Mouse (Mus musculus) E14TG2a.4 (cell line): ENCODE results near the gene Ndfip2.

Source experiments
- H3K27me3 ChIP-seq: 2 replicates; pipeline ENCODE4 v1.6.1; 2014; ENCODE audit warnings: low read length, control low read depth; ENCODE audit not compliant: insufficient read depth
- H3K36me3 ChIP-seq: 2 replicates; pipeline ENCODE4 v1.6.1; 2014; ENCODE audit warnings: low read length, control low read depth; ENCODE audit not compliant: insufficient read depth
- H3K4me1 ChIP-seq: replicated peaks from 2 replicates; pipeline ENCODE4 v1.6.1; 2014; ENCODE audit warnings: low read depth, low read length, control low read depth
- H3K4me3 ChIP-seq: replicated peaks from 2 replicates; pipeline ENCODE4 v1.5.1; 2014; ENCODE audit warnings: mild to moderate bottlenecking, low read length
- H3K9me3 ChIP-seq: 2 replicates; pipeline ENCODE4 v1.6.1; 2014; ENCODE audit warnings: low read length, control low read depth
- CTCF ChIP-seq: conservative IDR thresholded peaks from 2 replicates; pipeline ENCODE4 v1.5.1; 2014; ENCODE audit warnings: low read length
- NANOG ChIP-seq: IDR thresholded peaks from 2 replicates; pipeline ENCODE4 v1.6.1; 2014; ENCODE audit warnings: borderline replicate concordance, low read length, mixed read lengths
- POU5F1 ChIP-seq: IDR thresholded peaks from 2 replicates; pipeline ENCODE4 v1.6.1; 2014; ENCODE audit warnings: low read length, borderline replicate concordance

The Ndfip2 gene

DNA sequence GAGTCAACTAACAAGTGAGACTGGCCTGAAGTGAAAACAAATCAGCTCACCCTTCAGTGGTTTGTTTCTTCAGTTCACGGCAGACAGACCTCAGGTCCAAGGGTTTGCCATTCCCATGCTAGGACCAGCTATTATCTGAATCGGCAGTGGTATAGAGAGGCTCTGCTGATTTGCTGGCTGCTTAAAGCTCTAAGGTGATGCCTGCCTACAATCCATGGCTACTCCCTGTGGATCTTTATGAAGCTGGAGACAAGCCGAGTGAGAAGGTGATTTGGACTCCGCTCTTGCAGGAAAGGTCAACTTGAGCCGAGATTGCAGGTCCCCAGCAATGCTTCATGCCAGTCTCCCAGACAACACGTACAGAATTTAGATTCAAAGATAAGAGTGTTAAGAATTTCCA lies 8.7 kb downstream of the Ndfip2 start:
- TF ChIP-seq POU5F1 (no peak), NANOG (no peak), CTCF (no peak)
- H3K27me3 ChIP-seq: no peaks in the 10 kb centered on the region

DNA sequence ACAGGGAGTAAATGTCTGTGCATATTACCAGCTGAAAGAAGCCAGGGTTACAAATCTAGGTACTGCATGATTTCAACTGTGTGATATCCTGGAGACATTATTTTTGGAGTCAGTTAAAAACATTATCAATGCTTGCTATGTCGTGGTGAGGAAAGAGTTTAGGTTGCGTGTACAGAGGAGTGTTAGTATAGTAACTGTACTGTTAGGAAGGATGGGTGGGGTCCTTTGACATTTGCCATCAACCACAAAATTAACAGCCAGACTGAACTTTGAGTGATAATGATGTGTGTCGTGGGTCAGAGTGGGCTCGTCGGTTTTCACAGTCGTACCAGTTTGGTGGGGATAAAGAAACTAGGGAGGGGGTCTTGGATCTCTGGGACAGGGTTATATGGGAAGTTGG lies 13.7 kb downstream of the Ndfip2 start:
- TF ChIP-seq POU5F1 (no peak), NANOG (no peak), CTCF (no peak)
- Histone ChIP-seq H3K36me3 (no peaks in the 10 kb centered on the region), H3K4me1 (peaks cover 5% of the 10 kb centered on the region), H3K9me3 (no peaks in the 10 kb centered on the region), H3K27me3 (no peaks in the 10 kb centered on the region), H3K4me3 (no peak overlapping the region)

More for the DNA sequence above, 8.7 kb downstream of the Ndfip2 start:
- H3K4me3 ChIP-seq: no peak overlapping the region
- H3K36me3 ChIP-seq: no peaks in the 10 kb centered on the region
- no peaks in the 10 kb centered on the region for H3K4me1 ChIP-seq
- no peaks in the 10 kb centered on the region for H3K9me3 ChIP-seq

DNA sequence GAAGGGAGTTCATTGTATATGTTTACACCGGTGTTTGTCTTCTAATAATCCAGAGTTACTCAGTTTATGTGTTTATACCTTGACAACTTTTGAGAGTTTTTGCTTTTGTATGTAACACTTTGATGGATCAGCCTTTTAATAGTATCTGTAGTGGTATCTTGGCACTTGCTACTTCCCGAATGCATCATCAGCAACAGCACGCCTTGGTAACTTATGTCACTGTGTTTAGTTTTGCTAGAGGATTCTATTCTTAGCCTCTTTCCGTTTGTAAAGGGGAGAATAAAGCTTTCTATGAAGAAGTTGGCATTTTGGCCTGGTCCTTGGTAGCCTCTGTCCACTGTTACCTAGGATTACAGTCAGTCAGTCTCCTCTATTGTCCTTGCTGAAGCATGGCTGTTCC lies 14.2 kb downstream of the Ndfip2 start:
- Histone ChIP-seq H3K4me3 (no peak overlapping the region), H3K36me3 (no peaks in the 10 kb centered on the region), H3K9me3 (no peaks in the 10 kb centered on the region), H3K27me3 (no peaks in the 10 kb centered on the region), H3K4me1 (peaks cover 5% of the 10 kb centered on the region)
- TF ChIP-seq CTCF (no peak), NANOG (no peak), POU5F1 (no peak)

DNA sequence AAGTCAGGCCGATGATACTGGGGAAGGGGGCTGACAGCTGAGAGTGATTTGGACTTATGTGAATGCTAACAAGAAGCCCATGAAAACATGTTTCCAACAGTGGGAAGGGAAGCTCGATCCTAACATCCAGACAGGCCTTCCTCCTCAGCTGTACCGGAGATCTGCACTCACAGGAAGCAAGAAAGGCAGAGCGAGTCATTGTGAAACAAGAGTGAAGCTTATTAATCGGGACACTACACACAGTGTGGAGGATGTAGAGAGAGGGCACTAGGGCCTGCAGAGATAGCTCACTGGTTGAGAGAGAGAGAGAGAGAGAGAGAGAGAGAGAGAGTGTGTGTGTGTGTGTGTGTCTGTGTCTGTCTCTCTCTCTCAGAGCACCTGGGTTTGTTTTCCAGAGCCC lies 16.8 kb downstream of the Ndfip2 start:
- TF ChIP-seq CTCF (no peak), NANOG (no peak)
- H3K36me3 ChIP-seq: no peaks in the 10 kb centered on the region
- H3K4me1 ChIP-seq: peaks cover 5% of the 10 kb centered on the region
- no peak overlapping the region for H3K4me3 ChIP-seq
- no peaks in the 10 kb centered on the region for H3K27me3 ChIP-seq
- no peaks in the 10 kb centered on the region for H3K9me3 ChIP-seq

DNA sequence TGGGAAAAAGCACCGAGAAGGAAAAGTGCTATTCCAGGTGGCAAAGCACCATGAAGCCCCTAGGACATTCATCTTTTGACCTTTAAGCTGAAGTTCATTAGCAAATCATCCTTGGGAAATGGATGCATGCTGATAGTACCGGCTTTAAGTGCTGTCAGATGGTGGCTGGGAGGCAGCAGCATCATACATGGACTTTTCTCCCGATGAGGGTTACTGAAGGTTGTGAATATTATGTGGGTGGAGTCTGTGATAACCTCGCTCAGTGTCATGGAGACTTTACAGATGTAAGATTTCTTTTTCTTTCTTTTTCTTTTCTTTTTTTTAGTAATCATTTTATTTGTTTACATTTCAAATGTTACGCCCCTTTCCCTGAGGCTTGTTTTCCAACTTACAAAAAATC lies 18.9 kb downstream of the Ndfip2 start:
- Histone ChIP-seq H3K27me3 (no peaks in the 10 kb centered on the region), H3K4me1 (peaks cover 5% of the 10 kb centered on the region), H3K4me3 (no peak overlapping the region), H3K9me3 (no peaks in the 10 kb centered on the region), H3K36me3 (no peaks in the 10 kb centered on the region)
- TF ChIP-seq NANOG (no peak), POU5F1 (no peak), CTCF (no peak)

DNA sequence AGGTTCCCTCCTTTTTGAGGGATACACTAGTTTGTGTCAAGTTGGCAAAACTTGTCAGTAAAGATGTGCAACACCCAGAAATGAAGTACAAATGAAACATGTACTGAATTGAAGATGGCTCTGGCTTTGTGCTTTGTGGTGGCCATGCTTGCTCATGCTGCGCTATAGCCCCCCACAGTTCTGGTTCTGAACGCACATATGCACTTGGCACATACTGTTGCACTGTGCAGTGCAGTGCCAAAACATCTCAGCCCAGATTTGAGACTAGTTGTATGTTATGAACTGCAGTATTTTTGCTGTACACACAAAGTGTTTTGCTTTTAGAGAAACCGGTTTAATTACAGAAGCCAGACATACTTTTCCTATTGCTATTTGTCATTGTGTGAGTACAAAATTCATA lies 25.7 kb downstream of the Ndfip2 start:
- H3K36me3 ChIP-seq: peaks cover 6% of the 10 kb centered on the region
- H3K27me3 ChIP-seq: no peaks in the 10 kb centered on the region
- TF ChIP-seq POU5F1: no peak
- no peak for TF ChIP-seq NANOG
- TF ChIP-seq CTCF: no peak
- H3K9me3 ChIP-seq: peaks cover 18% of the 10 kb centered on the region
- H3K4me1 ChIP-seq: no peaks in the 10 kb centered on the region
- H3K4me3 ChIP-seq: no peak overlapping the region

DNA sequence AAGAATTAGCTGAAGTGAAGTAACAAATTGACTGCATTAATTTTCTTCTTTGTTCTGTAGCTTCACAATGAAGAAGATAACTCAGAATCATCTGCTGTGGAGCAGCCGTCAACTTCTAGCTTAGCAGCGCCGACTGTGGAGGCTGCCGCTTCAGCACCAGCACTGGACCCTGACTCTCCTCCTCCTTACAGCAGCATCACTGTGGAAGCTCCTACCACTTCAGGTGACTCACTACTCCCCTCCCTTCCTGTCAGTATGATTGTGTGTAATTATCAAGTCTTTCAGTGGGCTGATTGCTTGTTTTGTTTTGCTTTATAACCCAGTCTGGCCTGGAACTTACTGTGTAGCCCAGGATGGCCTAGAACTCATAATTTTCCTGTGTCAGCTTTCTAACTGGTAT lies 29.2 kb downstream of the Ndfip2 start:
- Histone ChIP-seq H3K4me3 (no peak overlapping the region), H3K4me1 (no peaks in the 10 kb centered on the region), H3K9me3 (peaks cover 18% of the 10 kb centered on the region), H3K27me3 (no peaks in the 10 kb centered on the region), H3K36me3 (peaks cover 6% of the 10 kb centered on the region)
- no peak for TF ChIP-seq POU5F1

DNA sequence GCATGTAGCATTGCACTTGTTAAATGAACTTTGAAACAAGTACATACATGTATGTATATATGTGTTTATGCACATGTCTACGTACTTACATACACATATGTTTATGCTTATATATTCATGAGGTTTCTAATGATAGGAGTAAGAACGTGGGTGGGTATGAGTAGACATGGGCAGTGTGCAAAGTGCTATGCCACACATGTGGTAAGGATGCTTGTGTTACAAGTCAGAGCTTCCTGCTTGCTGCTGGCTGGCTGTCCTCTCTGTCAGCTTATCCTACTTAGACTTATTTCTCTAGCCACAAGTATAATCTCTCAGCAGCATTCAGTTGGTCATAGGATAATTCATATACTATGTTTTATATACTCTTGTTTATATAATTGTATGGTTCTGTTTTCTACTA lies 29.6 kb downstream of the Ndfip2 start:
- Histone ChIP-seq H3K9me3 (peaks cover 18% of the 10 kb centered on the region), H3K36me3 (peaks cover 6% of the 10 kb centered on the region), H3K4me1 (no peaks in the 10 kb centered on the region), H3K27me3 (no peaks in the 10 kb centered on the region), H3K4me3 (no peak overlapping the region)
- TF ChIP-seq POU5F1 (no peak), NANOG (no peak), CTCF (no peak)

DNA sequence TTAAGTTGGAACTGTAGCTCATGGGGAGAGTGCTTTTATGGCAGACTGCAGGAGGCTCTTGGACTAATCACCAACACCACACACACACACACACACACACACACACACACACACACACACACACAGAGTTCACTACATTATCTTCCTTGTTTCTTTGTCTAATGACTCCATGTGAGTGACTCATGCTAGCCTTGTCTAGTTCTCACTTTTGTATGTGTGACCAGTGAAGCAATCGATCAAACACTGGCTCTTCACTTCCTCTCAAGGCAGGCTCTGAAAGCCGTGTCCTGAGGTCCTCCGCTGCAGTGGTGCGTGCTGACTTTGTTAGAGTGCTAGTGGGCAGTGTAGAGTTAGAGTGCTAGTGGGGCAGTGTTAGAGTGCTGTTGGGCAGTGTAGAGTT lies 30.2 kb downstream of the Ndfip2 start:
- H3K4me3 ChIP-seq: no peak overlapping the region
- peaks cover 13% of the 10 kb centered on the region for H3K9me3 ChIP-seq
- H3K27me3 ChIP-seq: no peaks in the 10 kb centered on the region
- TF ChIP-seq POU5F1: no peak
- no peak for TF ChIP-seq CTCF
- TF ChIP-seq NANOG: no peak
- no peaks in the 10 kb centered on the region for H3K4me1 ChIP-seq
- peaks cover 6% of the 10 kb centered on the region for H3K36me3 ChIP-seq
